Mouse (Mus musculus) stomach, embryonic 16.5 days (tissue): ENCODE results near the gene Nos3. TPM values are rescaled to one million over a fixed set of nuclear protein-coding genes. Genes with fewer than 3 reads are reported as not detected.

Experiments used
- ATAC-seq: fragments of 200-750 bp; cut with Nextera tagmentation; 2 replicates; pipeline ENCODE4 v1.8.0; 2017; ENCODE audit warnings: moderate number of reproducible peaks, moderate TSS enrichment; ENCODE audit not compliant: insufficient read depth, low FRiP score
- H3K27ac ChIP-seq: fragments of 300-500 bp; sonication (generic); 2 replicates; pipeline ENCODE4 v1.5.1; 2014; ENCODE audit warnings: low read length
- H3K27me3 ChIP-seq: fragments of 300-500 bp; sonication (generic); 2 replicates; pipeline ENCODE4 v1.6.1; 2014; ENCODE audit warnings: low read length, control low read depth, mixed read lengths; ENCODE audit not compliant: control insufficient read depth, insufficient read depth
- H3K36me3 ChIP-seq: fragments of 300-500 bp; sonication (generic); 2 replicates; pipeline ENCODE4 v1.6.1; 2014; ENCODE audit warnings: low read length; ENCODE audit not compliant: control insufficient read depth, insufficient read depth
- H3K4me1 ChIP-seq: fragments of 300-500 bp; sonication (generic); 2 replicates; pipeline ENCODE4 v1.6.1; 2014; ENCODE audit warnings: low read length, control low read depth, mixed read lengths; ENCODE audit not compliant: control insufficient read depth, insufficient read depth
- H3K4me2 ChIP-seq: fragments of 300-500 bp; sonication (generic); 2 replicates; pipeline ENCODE4 v1.6.1; 2014; ENCODE audit warnings: low read depth, low read length, mixed read lengths
- H3K4me3 ChIP-seq: fragments of 300-500 bp; sonication (generic); replicated peaks from 2 replicates; pipeline ENCODE4 v1.5.1; 2014; ENCODE audit warnings: mild to moderate bottlenecking, low read length
- H3K9ac ChIP-seq: fragments of 300-500 bp; sonication (generic); 2 replicates; pipeline ENCODE4 v1.6.1; 2014; ENCODE audit warnings: low read length
- H3K9me3 ChIP-seq: fragments of 300-500 bp; sonication (generic); replicated peaks from 2 replicates; pipeline ENCODE4 v1.6.1; 2016; ENCODE audit warnings: low read length, control low read depth; ENCODE audit not compliant: control insufficient read depth
- WGBS: fragments of 180-500 bp; shearing (Covaris S2); extraction: QIAGEN DNeasy Blood & Tissue Kit; methylation state at CpG from one replicate; pipeline ENCODE4 v1.1.7; 2014; 5-methylcytosine and 5-hydroxymethylcytosine counted together
- polyA plus RNA-seq: library from polyadenylated mRNA; unstranded; fragments of >200 nt; fragmentation: Nextera tagmentation; extraction: Ambion mirVana; gene quantifications from 2 replicates; pipeline ENCODE4 v1.2.1, GENCODE M21; 2015

Gene Nos3
- polyA plus RNA-seq, 1 experiment from 2014 or later = 6.5 TPM

DNA sequence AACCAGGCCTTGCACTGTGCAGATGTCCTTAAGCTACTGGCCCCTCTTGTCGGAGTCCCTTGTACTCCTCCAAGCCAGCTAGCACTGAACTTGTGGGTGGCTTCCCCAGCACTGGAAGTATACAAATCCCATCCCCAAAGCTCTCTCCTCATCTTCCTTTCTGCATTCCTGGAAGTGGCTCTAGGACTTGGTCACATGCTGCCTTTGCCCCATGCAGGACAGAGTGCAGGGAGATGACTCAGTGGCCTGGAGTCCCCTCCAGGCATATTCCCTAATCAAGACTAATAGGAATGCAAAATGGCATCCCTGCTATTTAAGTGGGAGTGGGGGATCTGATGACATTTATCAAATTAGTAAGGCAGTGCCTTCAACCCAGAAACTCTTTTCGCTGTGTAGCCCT is 47.5 kb downstream of the Nos3 start:
- no peak overlapping the region for H3K4me3 ChIP-seq
- no peaks in the 10 kb centered on the region for H3K36me3 ChIP-seq
- no peaks in the 10 kb centered on the region for H3K27me3 ChIP-seq
- H3K27ac ChIP-seq = no peak overlapping the region
- no peak overlapping the region for H3K4me2 ChIP-seq
- H3K9ac ChIP-seq = no peak overlapping the region
- ATAC-seq = no peak
- no peaks in the 10 kb centered on the region for H3K9me3 ChIP-seq
- no peaks in the 10 kb centered on the region for H3K4me1 ChIP-seq
- 66% methylated on average over 2 of the region's 2 CpGs for WGBS

DNA sequence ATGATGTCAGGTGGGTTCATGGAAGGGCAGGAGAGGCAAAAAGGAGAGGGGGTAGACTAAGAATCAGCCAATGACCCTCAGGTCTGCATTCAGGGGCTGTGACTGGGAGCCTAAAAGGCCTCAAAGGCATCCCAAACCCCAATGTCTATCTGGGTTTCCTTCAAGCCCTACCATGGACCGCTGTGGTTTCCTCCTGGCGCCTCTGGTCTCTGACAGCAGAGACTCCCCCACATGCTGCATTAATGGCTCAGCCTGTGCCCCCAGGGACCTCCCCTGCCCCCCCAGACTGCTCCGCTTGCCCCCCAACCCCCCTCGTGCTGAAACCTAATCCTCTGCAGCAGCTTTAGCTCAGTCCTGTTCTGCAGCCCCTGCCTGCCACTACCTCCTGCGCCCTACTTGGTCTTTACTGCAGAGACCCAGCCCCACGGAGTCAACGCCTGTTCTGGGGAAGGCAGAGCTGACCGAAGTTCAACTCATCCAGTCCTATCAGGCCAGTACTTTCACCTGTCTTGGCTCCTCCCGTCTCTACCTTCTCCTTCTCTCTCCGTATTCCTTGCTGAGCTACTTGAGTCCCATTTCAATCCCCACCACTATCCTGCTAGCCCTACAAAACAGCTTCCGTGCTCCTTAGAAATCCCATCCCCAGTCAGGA is 48.6 kb downstream of the Nos3 start, which contains the start of gene Asic3:
TSS of gene Asic3 (plus strand) at position 351 of the 652 bp plus-strand sequence.
- no peak for ATAC-seq
- Histone ChIP-seq H3K27ac (no peak within 1 kb of the TSS), H3K4me2 (no peak within 1 kb of the TSS), H3K36me3 (no peaks in the 10 kb centered on the region), H3K4me3 (no peak within 1 kb of the TSS), H3K9me3 (no peaks in the 10 kb centered on the region), H3K4me1 (no peaks in the 10 kb centered on the region), H3K27me3 (no peaks in the 10 kb centered on the region), H3K9ac (no peak within 1 kb of the TSS; the same call in 1 of the 2 replicates)
- 33% methylated on average over 11 of the region's 11 CpGs for WGBS

DNA sequence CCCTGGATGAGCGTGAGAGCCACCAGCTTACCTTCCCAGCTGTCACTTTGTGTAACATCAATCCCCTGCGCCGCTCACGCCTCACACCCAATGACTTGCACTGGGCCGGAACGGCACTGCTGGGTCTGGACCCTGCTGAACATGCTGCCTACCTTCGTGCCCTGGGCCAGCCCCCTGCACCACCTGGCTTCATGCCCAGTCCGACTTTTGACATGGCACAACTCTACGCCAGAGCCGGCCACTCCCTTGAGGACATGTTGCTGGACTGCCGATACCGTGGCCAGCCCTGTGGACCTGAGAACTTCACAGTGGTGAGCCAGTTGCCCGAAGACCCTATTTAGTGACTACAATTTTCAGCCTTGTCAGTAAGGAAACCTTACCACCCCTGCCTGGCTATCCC is 49.3 kb downstream of the Nos3 start:
- H3K27me3 ChIP-seq = no peaks in the 10 kb centered on the region
- no peak overlapping the region for H3K27ac ChIP-seq
- H3K4me3 ChIP-seq = no peak overlapping the region
- no peak overlapping the region for H3K4me2 ChIP-seq
- WGBS = 81% methylated on average over 13 of the region's 13 CpGs
- ATAC-seq = no peak
- no peaks in the 10 kb centered on the region for H3K4me1 ChIP-seq
- no peak overlapping the region for H3K9ac ChIP-seq
- no peaks in the 10 kb centered on the region for H3K9me3 ChIP-seq
- no peaks in the 10 kb centered on the region for H3K36me3 ChIP-seq

DNA sequence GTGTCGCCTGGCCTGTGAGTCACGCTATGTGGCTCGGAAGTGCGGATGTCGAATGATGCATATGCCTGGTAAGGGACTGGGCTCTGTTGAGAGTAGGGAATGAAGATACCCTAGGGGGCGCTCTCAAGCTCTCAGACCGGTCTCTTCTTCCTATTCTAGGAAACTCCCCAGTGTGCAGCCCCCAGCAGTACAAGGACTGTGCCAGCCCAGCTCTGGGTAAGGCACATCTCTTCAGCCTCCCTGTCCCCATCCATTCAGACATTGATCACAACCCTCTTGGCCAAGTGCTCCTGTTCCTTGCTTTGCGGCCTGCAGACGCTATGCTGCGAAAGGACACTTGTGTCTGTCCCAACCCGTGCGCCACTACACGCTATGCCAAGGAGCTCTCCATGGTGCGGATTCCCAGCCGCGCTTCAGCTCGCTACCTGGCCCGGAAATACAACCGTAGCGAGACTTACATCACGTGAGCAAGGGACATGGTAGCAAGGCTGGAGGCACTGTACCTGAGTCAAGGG is 51.7 kb downstream of the Nos3 start:
- 2% methylated on average over 21 of the region's 21 CpGs for WGBS
- H3K4me2 ChIP-seq = peak overlapping the region; percentile 14; the same call in 1 of the 2 replicates
- no peak overlapping the region for H3K9ac ChIP-seq
- no peaks in the 10 kb centered on the region for H3K4me1 ChIP-seq
- peak; percentile 65 for ATAC-seq
- no peak overlapping the region for H3K27ac ChIP-seq
- H3K36me3 ChIP-seq = no peaks in the 10 kb centered on the region
- no peaks in the 10 kb centered on the region for H3K9me3 ChIP-seq
- no peak overlapping the region for H3K4me3 ChIP-seq
- H3K27me3 ChIP-seq = no peaks in the 10 kb centered on the region

DNA sequence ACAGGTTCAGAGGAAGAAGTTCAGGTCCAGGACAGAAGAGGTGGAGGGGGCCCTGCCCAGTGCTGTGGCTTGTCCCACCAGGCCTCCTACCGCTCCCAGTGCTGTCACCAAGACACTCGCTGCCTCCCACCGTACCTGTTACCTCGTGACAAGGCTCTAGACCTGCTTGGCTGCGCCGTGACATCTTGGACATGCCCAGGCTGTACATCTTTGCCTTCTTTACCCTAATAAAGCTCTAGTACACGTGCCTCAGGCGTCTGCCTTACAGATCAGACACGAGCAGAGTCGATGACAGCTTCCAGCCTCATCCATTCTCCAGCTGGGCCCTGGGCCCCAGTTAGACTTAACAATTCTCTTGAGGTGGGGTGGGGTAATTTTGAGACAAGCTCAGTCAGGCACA is 53.0 kb downstream of the Nos3 start:
- Histone ChIP-seq H3K9me3 (no peaks in the 10 kb centered on the region), H3K4me1 (peaks cover 2% of the 10 kb centered on the region), H3K9ac (no peak overlapping the region), H3K27ac (no peak overlapping the region), H3K4me2 (no peak overlapping the region), H3K27me3 (no peaks in the 10 kb centered on the region), H3K4me3 (no peak overlapping the region), H3K36me3 (no peaks in the 10 kb centered on the region)
- no peak for ATAC-seq
- 88% methylated on average over 10 of the region's 10 CpGs for WGBS

DNA sequence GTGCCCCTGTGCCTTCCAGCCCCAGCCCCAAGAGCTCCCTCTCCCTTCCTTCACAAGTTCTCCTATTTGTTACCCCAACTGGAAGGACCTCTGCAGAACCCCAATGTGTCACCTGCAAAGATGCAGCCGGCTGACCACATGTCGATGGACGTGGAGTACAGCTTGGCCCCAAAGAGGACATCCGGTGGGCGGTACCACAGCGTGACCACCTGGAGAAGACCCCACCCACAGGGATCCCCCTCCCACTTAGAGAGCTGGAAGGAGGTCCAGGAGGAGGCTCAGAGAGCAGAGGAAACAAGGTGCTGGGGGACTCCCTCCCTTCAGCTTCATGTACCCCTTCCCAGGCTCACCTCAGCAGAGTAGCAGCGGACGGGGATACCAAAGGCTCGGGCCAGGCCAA is 55.8 kb downstream of the Nos3 start:
- Histone ChIP-seq H3K36me3 (no peaks in the 10 kb centered on the region), H3K9me3 (no peaks in the 10 kb centered on the region), H3K4me3 (no peak overlapping the region), H3K27me3 (no peaks in the 10 kb centered on the region), H3K27ac (no peak overlapping the region), H3K4me2 (no peak overlapping the region), H3K9ac (no peak overlapping the region), H3K4me1 (peaks cover 11% of the 10 kb centered on the region)
- WGBS = 86% methylated on average over 9 of the region's 9 CpGs
- no peak for ATAC-seq

DNA sequence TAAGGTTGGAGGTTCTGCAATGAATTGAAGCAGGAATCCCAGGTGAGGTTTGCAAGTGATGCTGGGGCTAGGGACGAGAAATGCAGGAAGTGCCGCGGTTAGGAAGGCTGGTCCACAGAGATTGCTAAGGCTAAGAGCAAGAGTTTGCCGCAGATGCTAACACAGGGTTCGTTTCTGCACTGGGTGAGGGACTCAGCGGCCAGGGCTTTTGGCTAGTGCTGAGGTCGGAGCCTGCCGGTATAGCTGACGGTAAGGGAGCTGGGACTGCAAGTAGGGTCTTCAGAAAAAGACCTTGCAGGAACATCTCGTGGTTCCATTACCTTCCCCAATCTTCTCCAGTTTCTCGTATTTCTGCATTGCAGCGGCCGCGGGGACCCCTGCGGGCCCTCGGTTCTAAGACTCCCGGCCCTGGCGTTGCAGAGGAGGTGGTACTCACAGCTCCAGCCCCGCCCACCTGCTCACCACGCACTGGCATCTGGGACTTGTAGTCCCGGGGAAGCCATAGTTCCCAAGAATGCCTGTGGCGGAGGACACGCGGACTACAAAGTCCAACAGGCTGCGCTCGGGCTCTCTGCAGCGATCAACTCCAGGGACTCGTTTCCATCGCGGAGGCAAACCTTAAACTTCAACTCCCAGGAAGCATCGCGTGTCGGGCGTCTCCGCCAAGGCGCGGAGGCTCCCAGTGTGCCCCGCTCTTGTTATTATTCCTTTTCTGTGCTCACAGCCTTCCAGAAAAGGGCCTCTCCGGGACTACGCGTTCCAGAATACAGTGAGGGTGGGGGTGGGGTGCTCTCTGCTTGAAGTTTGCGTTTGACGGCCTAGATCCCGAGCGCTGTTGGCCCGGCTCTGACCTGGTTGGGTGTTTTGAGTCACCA is 58.8 kb downstream of the Nos3 start, which contains the start of the genes Cdk5 and Slc4a2:
TSS of gene Cdk5 (minus strand) at position 402 of the 875 bp plus-strand sequence.
TSS of gene Slc4a2 (plus strand) at position 709 of the 875 bp plus-strand sequence.
- Histone ChIP-seq H3K27me3 (no peaks in the 10 kb centered on the region), H3K4me2 (peak within 1 kb of the TSS; percentile 96), H3K36me3 (no peaks in the 10 kb centered on the region), H3K27ac (peak within 1 kb of the TSS; percentile 99), H3K4me3 (peak within 1 kb of the TSS; percentile 87), H3K9me3 (no peaks in the 10 kb centered on the region), H3K4me1 (peaks cover 36% of the 10 kb centered on the region), H3K9ac (peak within 1 kb of the TSS; percentile 89)
- WGBS = under 1% methylated on average over 46 of the region's 46 CpGs
- ATAC-seq = peak; percentile 92

DNA sequence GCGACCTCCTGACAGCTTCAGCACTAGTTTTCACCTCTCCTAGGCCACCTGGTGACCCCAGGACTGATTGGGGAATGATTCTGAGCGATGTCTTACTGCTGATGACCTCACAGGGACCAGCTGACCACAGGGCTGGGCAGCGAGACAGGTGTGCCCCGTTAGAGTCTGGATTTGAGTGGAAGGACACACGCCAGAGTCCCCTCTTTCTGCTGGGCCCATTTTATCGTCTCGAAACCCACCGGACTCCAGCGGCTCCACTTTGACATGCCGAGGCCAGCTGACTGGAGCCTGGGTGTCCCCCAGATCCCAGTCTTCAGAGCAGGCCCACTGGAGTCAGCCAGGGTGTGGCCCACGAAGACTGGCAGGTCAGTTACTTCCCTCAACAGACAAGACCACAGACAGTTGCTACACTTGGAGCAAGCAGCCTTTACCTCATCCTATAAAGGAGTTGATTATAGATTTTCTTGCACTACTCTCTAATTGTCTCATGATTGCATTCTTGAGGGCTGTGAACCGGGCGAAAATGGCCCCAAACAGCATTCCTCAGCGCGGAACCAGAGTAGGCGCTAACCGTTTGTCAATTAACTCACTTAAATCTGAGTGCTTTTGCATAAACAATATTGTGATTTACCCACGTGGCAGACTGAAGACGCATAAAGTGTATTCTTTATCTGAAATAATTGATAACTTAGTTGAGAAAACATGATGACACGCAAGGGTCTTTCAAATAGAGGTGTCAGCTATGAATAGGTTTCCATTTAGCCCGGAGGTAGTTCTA is 59.6 kb downstream of the Nos3 start:
- WGBS = 7% methylated on average over 21 of the region's 21 CpGs
- no peak for ATAC-seq
- Histone ChIP-seq H3K9me3 (no peaks in the 10 kb centered on the region), H3K27me3 (no peaks in the 10 kb centered on the region), H3K4me2 (peak overlapping the region; percentile 96), H3K4me3 (peak overlapping the region; percentile 87), H3K36me3 (no peaks in the 10 kb centered on the region), H3K27ac (peak overlapping the region; percentile 99), H3K9ac (peak overlapping the region; percentile 89), H3K4me1 (peaks cover 40% of the 10 kb centered on the region)
